Mouse (Mus musculus) naive thymus-derived CD4-positive, alpha-beta T cell, adult 2 months (primary cell): ENCODE measurements around the gene Scgb2b18.
"Not testable (repeated sequence)": the region's sequence is repeated elsewhere in the genome, so short reads cannot be mapped to it uniquely, and the experiment has no call there.

Source experiments
- DNase-seq: peaks from one replicate; pipeline ENCODE4 v3.0.0-alpha.2; 2011; ENCODE audit warnings: low read depth

Gene Scgb2b18

GRCm38 (mm10) chr7:33173764-33174163 lies at the start of gene Scgb2b18:
Scgb2b18 (minus strand) TSS chr7:33173864.
- not testable (repeated sequence) for DNase-seq

DNA sequence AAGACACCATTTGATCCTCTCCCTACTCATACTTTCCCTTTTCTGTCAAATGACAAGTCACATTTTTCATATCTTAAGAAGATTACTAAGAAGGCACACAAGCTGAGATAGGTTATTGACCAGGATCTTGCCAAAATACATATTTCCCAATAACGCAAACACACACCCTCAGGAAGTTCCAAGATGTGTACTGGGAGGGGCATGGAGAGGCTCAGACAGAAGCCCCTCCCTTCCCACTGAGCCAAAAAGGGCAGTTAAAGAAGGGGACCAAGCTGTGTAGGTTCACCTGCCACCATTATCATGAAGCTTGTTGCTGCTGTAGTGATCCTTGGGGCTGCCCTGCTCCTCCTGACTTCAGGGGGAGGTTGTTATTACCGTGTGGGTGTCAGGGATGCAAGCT lies 11.6 kb upstream of the Scgb2b18 start, which contains the start of gene Scgb1b18:
Scgb1b18 (plus strand) TSS at position 301 of the 400 bp plus-strand sequence.
- DNase-seq, result not testable (repeated sequence)
